15 mouse cellular contexts compared by ENCODE assay signal in the genomic region with DNA sequence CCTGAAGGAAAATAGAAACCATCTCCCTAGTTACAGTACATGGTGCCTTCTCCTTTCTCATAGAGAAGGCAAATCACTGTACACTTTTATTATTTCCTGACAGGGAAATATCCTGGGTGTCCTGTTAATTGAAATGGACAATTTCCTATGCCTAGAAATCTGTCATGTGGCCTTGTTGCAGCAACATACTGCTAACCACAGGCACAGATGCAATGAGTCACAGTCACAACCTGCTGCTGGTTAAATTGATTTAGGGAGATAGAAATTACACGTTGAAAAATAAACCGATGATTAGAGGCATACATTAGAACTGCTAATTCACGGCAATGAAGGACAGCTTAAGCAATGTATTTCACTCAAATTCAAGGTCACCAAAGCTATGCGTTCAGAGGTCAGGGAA.
DNase-seq lines count a peak whose midpoint lies in the region; ATAC-seq lines count a peak whose summit lies in the region.
"Had no signal": no experiment of that assay in that cellular context is flagged by ENCODE, and none has a peak within 500 bp of the region (broad histone marks: within the 10 kb centered on the region; RNA-seq: fewer than 3 reads in every experiment).

No protein-coding gene starts in this region.

- intact Hi-C loops in gastrocnemius, postnatal 36 days (cut with DNase I), result no loop called here
- intact Hi-C loops in left cerebral cortex, postnatal 10 days (cut with DNase I), result no loop called here

- peak; percentile 41; the same call in 1 of the 2 replicates for ATAC-seq in frontal cortex, adult (ENCODE audit: low TSS enrichment)
- ATAC-seq: forebrain, embryonic 15.5 days; intestine, embryonic 16.5 days had no signal

- DNase-seq in cerebellum, adult 18-20 months, result peak; percentile 39 to 61
- DNase-seq in cerebellum, adult 11 months, result no peak
- no peak for DNase-seq in frontal cortex, postnatal 14 days (ENCODE audit: low spot score in 2 of 2)
- peak; percentile 75 for DNase-seq in MN1 (ENCODE audit: low spot score)
- peak; percentile 52 for DNase-seq in layer of hippocampus, adult 9-10 months (ENCODE audit: low spot score)
- no peak for DNase-seq in gastrocnemius, postnatal 36 days
- no peak for DNase-seq in left cerebral cortex, postnatal 10 days (ENCODE audit: extremely low spot score in 1 of 2, low spot score in 2 of 2)
- DNase-seq: adrenal gland, adult 2 months; adrenal gland, postnatal 25 days; gastrocnemius, postnatal 14 days; heart, adult 11 months; heart, postnatal 36 days had no signal

Comparison
In these comparisons a context has a peak if more than half of its experiments do, and no peak if none do; other contexts are left out.
1. DNase-seq: peak in cerebellum, adult 18-20 months (2 of 2), MN1 (single experiment) and layer of hippocampus, adult 9-10 months (single experiment); none in cerebellum, adult 11 months (single experiment), frontal cortex, postnatal 14 days (0 of 2), gastrocnemius, postnatal 36 days (0 of 2) and left cerebral cortex, postnatal 10 days (0 of 2).